Mouse (Mus musculus): ENCODE data around the gene Btbd9. TPM values are rescaled to one million over a fixed set of nuclear protein-coding genes. Genes with fewer than 3 reads are reported as not detected.

Gene Btbd9
- total and polyA plus RNA-seq, 3 experiments, result 24.7 to 33.8 TPM; not detected in 1

- TF ChIP-seq MAFK (IDR thresholded peaks at IDR 0.05; ENCODE audit: borderline replicate concordance, low read depth, low read length) (no peak), MEF2A (IDR thresholded peaks at IDR 0.05; ENCODE audit: extremely low read depth, insufficient replicate concordance, low read depth, low read length, poor library complexity, severe bottlenecking) (no peak), MXI1 (IDR thresholded peaks at IDR 0.05; ENCODE audit: low read depth, low read length) (no peak), USF2 (IDR thresholded peaks at IDR 0.05; ENCODE audit: borderline replicate concordance in 1 of 2, insufficient read depth in 1 of 2, low read depth in 1 of 2, low read length in 2 of 2) (no peak), CHD2 (IDR thresholded peaks at IDR 0.05; ENCODE audit: low read length) (no peak), SIN3A (IDR thresholded peaks at IDR 0.05; ENCODE audit: low read length) (no peak), NELFE (IDR thresholded peaks at IDR 0.05; ENCODE audit: low read depth, low read length) (no peak)
- no peak overlapping the region for H3K4me3 ChIP-seq (ENCODE audit: control insufficient read depth in 1 of 2, insufficient read depth in 1 of 2, low read depth in 2 of 2, low read length in 2 of 2)
- H3K9ac ChIP-seq (ENCODE audit: control insufficient read depth, low read depth, low read length, poor library complexity, severe bottlenecking), result no peak overlapping the region
- H3K9me3 ChIP-seq (replicated peaks; ENCODE audit: insufficient read depth, low read length), result no peaks in the 10 kb centered on the region
- H3K36me3 ChIP-seq (ENCODE audit: control insufficient read depth in 1 of 2, insufficient read depth in 2 of 2, low read length in 2 of 2), result no peaks in the 10 kb centered on the region
- DNase-seq (ENCODE audit: low read depth, low spot score), result no peak
- no peaks in the 10 kb centered on the region for H3K27me3 ChIP-seq (ENCODE audit: control insufficient read depth in 1 of 2, insufficient read depth in 2 of 2, low read length in 2 of 2)
- H3K4me1 ChIP-seq (ENCODE audit: control insufficient read depth in 1 of 2, insufficient read depth in 2 of 2, low read length in 2 of 2), result no peaks in the 10 kb centered on the region
- H3K79me2 ChIP-seq (ENCODE audit: control insufficient read depth, insufficient read depth, low read length, poor library complexity), result no peaks in the 10 kb centered on the region
- no peak overlapping the region for H3K27ac ChIP-seq (ENCODE audit: control insufficient read depth, low read depth, low read length)
These were observed 271.5 kb downstream of the Btbd9 start for GRCm38 (mm10) chr17:30304766-30305165.

- TF ChIP-seq POLR2AphosphoS5 (IDR thresholded peaks at IDR 0.05; ENCODE audit: borderline replicate concordance, low read depth, low read length), result no peak
- no peak for TF ChIP-seq ZKSCAN1 (IDR thresholded peaks at IDR 0.05; ENCODE audit: low read depth, low read length)
- no peak for TF ChIP-seq TCF12 (IDR thresholded peaks at IDR 0.05; ENCODE audit: low read depth, low read length)
- no peak for TF ChIP-seq HCFC1 (IDR thresholded peaks at IDR 0.05; ENCODE audit: low read depth, low read length)
- TF ChIP-seq SIN3A (IDR thresholded peaks at IDR 0.05; ENCODE audit: low read length), result no peak
- TF ChIP-seq ZNF384 (IDR thresholded peaks at IDR 0.05; ENCODE audit: low read depth, low read length), result no peak
- TF ChIP-seq RAD21 (IDR thresholded peaks at IDR 0.05; ENCODE audit: low read depth, low read length), result no peak
- TF ChIP-seq MAFK (IDR thresholded peaks at IDR 0.05; ENCODE audit: borderline replicate concordance, low read depth, low read length), result no peak
- no peak for TF ChIP-seq USF2 (IDR thresholded peaks at IDR 0.05; ENCODE audit: borderline replicate concordance in 1 of 2, insufficient read depth in 1 of 2, low read depth in 1 of 2, low read length in 2 of 2)
- no peak for TF ChIP-seq POLR2AphosphoS2 (IDR thresholded peaks at IDR 0.05; ENCODE audit: low read length)
- TF ChIP-seq USF1 (IDR thresholded peaks at IDR 0.05; ENCODE audit: low read depth, low read length), result no peak
- no peak for TF ChIP-seq MYC (IDR thresholded peaks at IDR 0.05; ENCODE audit: low read depth, low read length)
- no peak for TF ChIP-seq EP300 (IDR thresholded peaks at IDR 0.05; ENCODE audit: low read depth in 1 of 2, low read length in 2 of 2)
- TF ChIP-seq TBP (IDR thresholded peaks at IDR 0.05; ENCODE audit: low read depth, low read length), result no peak
- TF ChIP-seq NRF1 (IDR thresholded peaks at IDR 0.05; ENCODE audit: insufficient read depth, low read depth, low read length, poor library complexity, severe bottlenecking), result no peak
- TF ChIP-seq MAZ (IDR thresholded peaks at IDR 0.05; ENCODE audit: low read depth, low read length), result no peak
These were observed 274.9 kb downstream of the Btbd9 start for GRCm38 (mm10) chr17:30301338-30301737.

More at GRCm38 (mm10) chr17:30301338-30301737, 274.9 kb downstream of the Btbd9 start:
- Histone ChIP-seq H3K79me2 (ENCODE audit: control insufficient read depth, insufficient read depth, low read length, poor library complexity) (no peaks in the 10 kb centered on the region), H3K27me3 (ENCODE audit: control insufficient read depth in 1 of 2, insufficient read depth in 2 of 2, low read length in 2 of 2) (no peaks in the 10 kb centered on the region), H3K4me3 (ENCODE audit: control insufficient read depth in 1 of 2, insufficient read depth in 1 of 2, low read depth in 2 of 2, low read length in 2 of 2) (no peak overlapping the region), H3K9ac (ENCODE audit: control insufficient read depth, low read depth, low read length, poor library complexity, severe bottlenecking) (no peak overlapping the region), H3K36me3 (ENCODE audit: control insufficient read depth in 1 of 2, insufficient read depth in 2 of 2, low read length in 2 of 2) (no peaks in the 10 kb centered on the region), H3K9me3 (replicated peaks; ENCODE audit: insufficient read depth, low read length) (no peaks in the 10 kb centered on the region), H3K4me1 (ENCODE audit: control insufficient read depth in 1 of 2, insufficient read depth in 2 of 2, low read length in 2 of 2) (no peaks in the 10 kb centered on the region), H3K27ac (ENCODE audit: control insufficient read depth, low read depth, low read length) (no peak overlapping the region)
- DNase-seq (ENCODE audit: low read depth, low spot score), result no peak

Measured in MEL (cell line).